Mouse (Mus musculus): ENCODE results near the gene Olfr56.

The Olfr56 gene

GRCm38 (mm10) chr11:49092786-49093185 lies 114.1 kb downstream of the Olfr56 start:
- no peak for DNase-seq

- DNase-seq, result no peak
These were observed 115.4 kb downstream of the Olfr56 start for GRCm38 (mm10) chr11:49093861-49094660.

- DNase-seq, result no peak
These were observed 116.7 kb downstream of the Olfr56 start for GRCm38 (mm10) chr11:49095367-49095766.

- DNase-seq, result no peak
These were observed 121.7 kb downstream of the Olfr56 start for GRCm38 (mm10) chr11:49100409-49100808.

GRCm38 (mm10) chr11:49101500-49101899 lies 122.8 kb downstream of the Olfr56 start:
- DNase-seq, result no peak

- peak; percentile 79 to 88 for DNase-seq
These were observed 124.5 kb downstream of the Olfr56 start for GRCm38 (mm10) chr11:49103047-49103693.

GRCm38 (mm10) chr11:49105752-49106151 lies 127.1 kb downstream of the Olfr56 start:
- no peak for DNase-seq

- no peak for DNase-seq
These were observed 129.2 kb downstream of the Olfr56 start for GRCm38 (mm10) chr11:49107650-49108537.

GRCm38 (mm10) chr11:49108833-49109232 lies 130.1 kb downstream of the Olfr56 start:
- DNase-seq, result peak; percentile 24 to 33

GRCm38 (mm10) chr11:49111000-49111399 lies 132.3 kb downstream of the Olfr56 start:
- no peak for DNase-seq

GRCm38 (mm10) chr11:49112624-49113219 lies 134.0 kb downstream of the Olfr56 start:
- DNase-seq, result no peak

- DNase-seq, result no peak
These were observed 135.5 kb downstream of the Olfr56 start for GRCm38 (mm10) chr11:49114158-49114557.

GRCm38 (mm10) chr11:49114774-49115173 lies 136.1 kb downstream of the Olfr56 start, which contains the start of gene Olfr1396:
TSS of gene Olfr1396 (minus strand) at chr11:49114874.
- no peak for DNase-seq

GRCm38 (mm10) chr11:49119635-49120034 lies 140.9 kb downstream of the Olfr56 start:
- no peak for DNase-seq

GRCm38 (mm10) chr11:49124169-49124568 lies 145.5 kb downstream of the Olfr56 start:
- no peak for DNase-seq

- DNase-seq, result no peak
These were observed 163.3 kb downstream of the Olfr56 start, which contains the start of gene Olfr1395 for GRCm38 (mm10) chr11:49141974-49142373. TSS of gene Olfr1395 (plus strand) at chr11:49142274.

GRCm38 (mm10) chr11:49154077-49154476 lies 175.4 kb downstream of the Olfr56 start, which contains the start of gene Olfr1394:
TSS of gene Olfr1394 (plus strand) at chr11:49154377.
- DNase-seq, result no peak

- DNase-seq, result no peak
These were observed 178.4 kb downstream of the Olfr56 start for GRCm38 (mm10) chr11:49156821-49157814.

GRCm38 (mm10) chr11:49168839-49169611 lies 190.3 kb downstream of the Olfr56 start:
- no peak for DNase-seq

- DNase-seq, result no peak
These were observed 191.9 kb downstream of the Olfr56 start for GRCm38 (mm10) chr11:49170576-49170975.
